Mouse (Mus musculus): ENCODE results near the gene Nicn1. TPM values are rescaled to one million over a fixed set of nuclear protein-coding genes. Genes with fewer than 3 reads are reported as not detected.
"Not testable (repeated sequence)": the region's sequence is repeated elsewhere in the genome, so short reads cannot be mapped to it uniquely, and the experiment has no call there.

The Nicn1 gene
- polyA plus RNA-seq, 1 experiment = 4.6 TPM

- no peaks in the 10 kb centered on the region for H3K27me3 ChIP-seq (ENCODE audit: control insufficient read depth, insufficient read depth, low read length)
- no peak overlapping the region for H3K27ac ChIP-seq (ENCODE audit: insufficient read depth, low read length)
- 82% methylated on average over 7 of the region's 7 CpGs for WGBS
- no peak for TF ChIP-seq POLR2A (IDR thresholded peaks at IDR 0.05; ENCODE audit: low read depth, low read length)
- no peak overlapping the region for H3K4me3 ChIP-seq (ENCODE audit: extremely low read depth, insufficient read depth, insufficient read length)
- peaks cover 7% of the 10 kb centered on the region for H3K4me1 ChIP-seq (ENCODE audit: control insufficient read depth, insufficient read depth, insufficient read length)
- DNase-seq (ENCODE audit: low read depth in 1 of 2, low spot score in 2 of 2) = no peak
- no peaks in the 10 kb centered on the region for H3K36me3 ChIP-seq (ENCODE audit: control insufficient read depth, insufficient read depth, low read length)
These were observed 22.5 kb upstream of the Nicn1 start for GRCm38 (mm10) chr9:108267691-108268090.

GRCm38 (mm10) chr9:108268701-108269100 lies 21.5 kb upstream of the Nicn1 start:
- not testable (repeated sequence) for DNase-seq (ENCODE audit: low read depth in 1 of 2, low spot score in 2 of 2); H3K36me3 ChIP-seq (ENCODE audit: control insufficient read depth, insufficient read depth, low read length); H3K4me1 ChIP-seq (ENCODE audit: control insufficient read depth, insufficient read depth, insufficient read length); H3K27ac ChIP-seq (ENCODE audit: insufficient read depth, low read length); H3K27me3 ChIP-seq (ENCODE audit: control insufficient read depth, insufficient read depth, low read length); H3K4me3 ChIP-seq (ENCODE audit: extremely low read depth, insufficient read depth, insufficient read length)
- WGBS = 88% methylated on average over 7 of the region's 7 CpGs

DNA sequence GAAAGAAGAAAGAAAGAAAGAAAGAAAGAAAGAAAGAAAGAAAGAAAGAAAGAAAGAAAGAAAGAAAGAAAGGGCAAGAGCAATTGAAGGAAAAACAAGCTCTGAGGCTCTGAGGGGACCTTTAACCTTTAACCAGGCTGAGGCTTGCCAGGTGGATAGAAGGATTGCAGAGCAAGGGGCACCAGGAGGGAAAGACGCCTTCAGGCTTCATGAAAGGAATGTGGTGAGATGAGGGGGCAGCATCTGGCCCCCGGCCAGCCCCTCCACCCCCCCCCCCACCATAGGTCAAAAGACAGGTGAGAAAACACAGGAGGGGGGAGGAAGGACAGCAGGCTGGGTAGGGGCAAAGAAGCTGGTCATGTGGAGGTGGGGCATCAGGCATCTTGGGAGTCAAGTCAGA lies 18.3 kb upstream of the Nicn1 start:
- Histone ChIP-seq H3K4me3 (ENCODE audit: extremely low read depth, insufficient read depth, insufficient read length) (no peak overlapping the region), H3K36me3 (ENCODE audit: control insufficient read depth, insufficient read depth, low read length) (no peaks in the 10 kb centered on the region), H3K4me1 (ENCODE audit: control insufficient read depth, insufficient read depth, insufficient read length) (no peaks in the 10 kb centered on the region), H3K27ac (ENCODE audit: insufficient read depth, low read length) (no peak overlapping the region), H3K27me3 (ENCODE audit: control insufficient read depth, insufficient read depth, low read length) (no peaks in the 10 kb centered on the region)
- WGBS = 66% methylated on average over 2 of the region's 2 CpGs
- DNase-seq (ENCODE audit: low read depth in 1 of 2, low spot score in 2 of 2) = no peak
- no peak for TF ChIP-seq CTCF (IDR thresholded peaks at IDR 0.05; ENCODE audit: extremely low read depth, insufficient read depth, insufficient read length, insufficient replicate concordance)

DNA sequence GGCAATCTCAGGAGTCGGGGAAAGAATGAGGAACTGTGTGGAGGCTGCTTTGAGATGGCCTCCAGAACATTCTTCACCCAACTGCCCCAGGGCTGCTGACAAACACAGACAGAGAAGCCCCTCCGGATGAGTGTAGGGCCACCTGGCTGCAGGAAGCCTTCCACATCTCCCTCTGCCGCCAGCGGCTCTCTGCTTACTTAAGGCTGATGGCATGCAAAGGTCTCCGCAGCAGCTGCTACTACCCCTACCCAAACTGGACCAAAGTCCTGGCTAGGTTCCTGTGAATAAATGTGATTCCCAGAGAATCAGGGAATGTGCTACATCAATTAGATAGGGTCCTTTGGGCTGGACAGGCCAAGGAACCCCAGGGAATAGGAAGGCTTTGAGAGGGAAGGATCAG lies 17.5 kb upstream of the Nicn1 start:
- DNase-seq (ENCODE audit: low read depth in 1 of 2, low spot score in 2 of 2) = no peak
- Histone ChIP-seq H3K27ac (ENCODE audit: insufficient read depth, low read length) (no peak overlapping the region), H3K36me3 (ENCODE audit: control insufficient read depth, insufficient read depth, low read length) (no peaks in the 10 kb centered on the region), H3K27me3 (ENCODE audit: control insufficient read depth, insufficient read depth, low read length) (no peaks in the 10 kb centered on the region), H3K4me1 (ENCODE audit: control insufficient read depth, insufficient read depth, insufficient read length) (no peaks in the 10 kb centered on the region), H3K4me3 (ENCODE audit: extremely low read depth, insufficient read depth, insufficient read length) (no peak overlapping the region)
- WGBS = 85% methylated on average over 5 of the region's 5 CpGs
- TF ChIP-seq POLR2A (IDR thresholded peaks at IDR 0.05; ENCODE audit: low read depth, low read length) (no peak), CTCF (IDR thresholded peaks at IDR 0.05; ENCODE audit: extremely low read depth, insufficient read depth, insufficient read length, insufficient replicate concordance) (no peak)

DNA sequence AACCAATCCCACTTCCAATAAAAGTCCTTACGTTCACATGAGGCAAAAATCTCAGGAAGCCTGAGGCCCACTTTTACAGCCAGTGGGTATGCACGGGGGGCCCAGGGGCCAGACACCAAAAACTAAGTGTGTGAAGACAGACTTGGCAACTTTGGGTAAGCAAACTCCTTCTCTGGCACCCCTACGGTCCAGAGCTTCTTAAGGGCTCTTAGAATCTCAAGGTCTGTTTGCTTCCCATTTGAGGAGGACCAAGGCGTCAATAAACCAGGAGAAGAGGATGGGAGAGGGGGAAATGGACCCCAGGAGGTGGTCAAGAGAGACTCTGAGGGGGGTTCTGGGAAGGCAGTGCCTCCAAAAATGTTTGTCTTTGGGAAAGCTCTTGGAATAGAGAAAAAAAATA lies 16.7 kb upstream of the Nicn1 start:
- 88% methylated on average over 4 of the region's 4 CpGs for WGBS
- Histone ChIP-seq H3K36me3 (ENCODE audit: control insufficient read depth, insufficient read depth, low read length) (no peaks in the 10 kb centered on the region), H3K4me3 (ENCODE audit: extremely low read depth, insufficient read depth, insufficient read length) (no peak overlapping the region), H3K4me1 (ENCODE audit: control insufficient read depth, insufficient read depth, insufficient read length) (no peaks in the 10 kb centered on the region), H3K27ac (ENCODE audit: insufficient read depth, low read length) (no peak overlapping the region), H3K27me3 (ENCODE audit: control insufficient read depth, insufficient read depth, low read length) (no peaks in the 10 kb centered on the region)
- no peak for DNase-seq (ENCODE audit: low read depth in 1 of 2, low spot score in 2 of 2)
- no peak for TF ChIP-seq POLR2A (IDR thresholded peaks at IDR 0.05; ENCODE audit: low read depth, low read length)
- TF ChIP-seq CTCF (IDR thresholded peaks at IDR 0.05; ENCODE audit: extremely low read depth, insufficient read depth, insufficient read length, insufficient replicate concordance) = no peak

DNA sequence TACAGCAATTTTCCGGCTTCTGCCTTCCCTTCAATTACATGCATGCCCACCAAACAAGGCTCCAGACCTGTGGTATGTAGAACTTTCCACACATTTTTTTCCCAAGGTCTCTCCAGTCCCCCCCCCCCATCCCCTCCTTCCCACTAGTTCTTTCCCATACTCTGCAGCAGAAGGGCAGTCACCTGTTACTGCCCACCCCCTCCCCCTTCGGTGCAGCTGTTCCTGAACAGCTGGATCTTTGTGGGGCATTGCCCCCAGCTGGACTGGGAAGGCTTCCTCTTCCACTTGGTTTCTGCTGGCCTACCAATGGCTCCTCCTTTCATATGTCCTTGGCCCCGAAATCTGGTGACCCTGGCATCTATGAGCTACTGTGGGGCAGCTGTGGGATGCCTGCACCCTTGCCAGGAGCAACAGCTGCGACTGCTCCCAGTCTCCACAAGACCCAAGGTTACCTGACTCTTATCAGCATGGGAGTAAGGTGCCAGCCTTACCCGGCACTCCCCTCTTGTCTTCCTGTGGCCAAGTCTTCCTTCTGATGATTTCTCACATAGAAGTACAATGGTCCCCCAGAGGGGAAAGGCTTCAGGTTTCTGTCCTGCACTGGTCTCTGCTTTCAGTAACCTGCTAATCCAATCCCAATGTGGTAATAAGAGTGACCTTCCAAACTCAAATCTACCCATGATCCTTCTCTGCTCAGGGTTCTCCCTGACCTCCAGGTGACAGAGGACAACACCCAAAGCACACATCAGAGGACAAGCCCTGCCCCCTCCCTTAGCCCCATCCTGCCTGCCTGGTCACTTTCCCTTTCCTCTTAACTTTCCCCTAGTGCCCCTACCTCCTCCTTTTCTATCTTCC lies 15.5 kb upstream of the Nicn1 start:
- 70% methylated on average over 5 of the region's 5 CpGs for WGBS
- Histone ChIP-seq H3K4me1 (ENCODE audit: control insufficient read depth, insufficient read depth, insufficient read length) (no peaks in the 10 kb centered on the region), H3K27ac (ENCODE audit: insufficient read depth, low read length) (no peak overlapping the region), H3K4me3 (ENCODE audit: extremely low read depth, insufficient read depth, insufficient read length) (no peak overlapping the region), H3K27me3 (ENCODE audit: control insufficient read depth, insufficient read depth, low read length) (no peaks in the 10 kb centered on the region), H3K36me3 (ENCODE audit: control insufficient read depth, insufficient read depth, low read length) (no peaks in the 10 kb centered on the region)
- no peak for DNase-seq (ENCODE audit: low read depth in 1 of 2, low spot score in 2 of 2)
- no peak for TF ChIP-seq POLR2A (IDR thresholded peaks at IDR 0.05; ENCODE audit: low read depth, low read length)
- no peak for TF ChIP-seq CTCF (IDR thresholded peaks at IDR 0.05; ENCODE audit: extremely low read depth, insufficient read depth, insufficient read length, insufficient replicate concordance)

DNA sequence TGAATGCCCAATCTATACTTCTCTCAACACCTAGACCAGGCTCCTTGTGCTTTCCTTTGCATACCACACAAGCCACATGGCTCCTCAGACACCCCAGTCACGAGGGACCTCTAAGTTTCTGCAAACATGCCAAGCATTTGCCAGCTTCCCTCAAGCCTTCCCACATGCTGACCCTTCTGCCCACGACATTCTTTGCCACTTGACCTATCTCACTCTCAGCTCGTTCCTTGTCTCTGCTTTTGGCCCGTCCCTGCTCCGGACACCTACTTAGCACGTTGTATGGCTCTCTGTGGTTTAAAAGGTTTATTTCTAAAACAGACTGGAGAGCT lies 14.9 kb upstream of the Nicn1 start:
- H3K4me3 ChIP-seq (ENCODE audit: extremely low read depth, insufficient read depth, insufficient read length) = no peak overlapping the region
- no peaks in the 10 kb centered on the region for H3K4me1 ChIP-seq (ENCODE audit: control insufficient read depth, insufficient read depth, insufficient read length)
- no peak for TF ChIP-seq POLR2A (IDR thresholded peaks at IDR 0.05; ENCODE audit: low read depth, low read length)
- TF ChIP-seq CTCF (IDR thresholded peaks at IDR 0.05; ENCODE audit: extremely low read depth, insufficient read depth, insufficient read length, insufficient replicate concordance) = no peak
- no peak for DNase-seq (ENCODE audit: low read depth in 1 of 2, low spot score in 2 of 2)
- 57% methylated on average over 6 of the region's 6 CpGs for WGBS
- H3K27ac ChIP-seq (ENCODE audit: insufficient read depth, low read length) = no peak overlapping the region
- no peaks in the 10 kb centered on the region for H3K36me3 ChIP-seq (ENCODE audit: control insufficient read depth, insufficient read depth, low read length)
- H3K27me3 ChIP-seq (ENCODE audit: control insufficient read depth, insufficient read depth, low read length) = no peaks in the 10 kb centered on the region
